Mouse (Mus musculus) megakaryocyte-erythroid progenitor cell, adult 5 weeks (primary cell): ENCODE data around the gene Foxj1. TPM values are rescaled to one million over a fixed set of nuclear protein-coding genes. Genes with fewer than 3 reads are reported as not detected.

ENCODE experiments used
- polyA plus RNA-seq: library from polyadenylated mRNA; stranded (reverse); fragments of >175 nt; gene quantifications from 2 replicates; pipeline ENCODE4 v1.2.3, GENCODE M21; 2012

Foxj1 gene
- polyA plus RNA-seq, result 0.35 and 1.3 TPM in 2 replicates

DNA sequence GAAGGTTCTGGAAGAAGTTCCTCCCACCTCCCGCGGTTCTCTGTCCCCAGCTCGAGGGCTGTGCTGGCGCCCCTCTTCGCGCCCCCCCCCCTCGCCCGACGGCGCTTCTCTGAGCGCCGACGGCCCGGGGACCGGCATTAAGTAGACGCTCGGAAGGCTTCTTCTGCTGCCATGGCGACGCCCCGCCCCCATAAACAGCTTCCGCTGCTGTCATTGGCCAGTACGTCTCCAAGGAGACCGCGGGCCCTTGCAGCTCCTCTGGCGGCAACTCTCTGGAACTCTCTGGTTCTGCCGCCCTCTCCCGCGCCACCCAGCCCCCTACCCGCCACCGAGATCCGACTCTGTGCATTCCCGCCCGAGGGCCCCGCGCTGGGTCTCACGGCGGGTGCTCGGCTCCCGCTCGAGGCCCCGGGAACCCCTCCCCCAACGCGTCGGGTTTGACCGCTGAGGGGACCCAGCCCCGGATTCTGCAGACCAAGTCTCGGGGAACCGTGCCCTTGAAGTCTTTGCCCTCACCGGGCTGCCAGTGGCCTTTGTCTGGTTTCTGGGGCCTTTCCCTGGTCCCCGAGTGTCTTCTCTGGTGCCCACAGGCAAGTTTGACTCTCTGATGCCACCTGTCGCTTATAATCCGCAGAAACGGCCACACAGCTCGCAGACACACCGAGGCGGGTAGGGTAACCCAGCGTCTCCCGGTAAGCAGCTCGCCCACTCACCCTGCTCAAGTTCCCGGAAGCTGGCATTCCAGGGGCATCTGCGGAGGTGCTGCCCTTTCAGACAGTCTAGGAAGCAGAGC, at the start of gene Foxj1:
Foxj1 (minus strand) TSS at position 156 of the 793 bp plus-strand sequence.

GRCm38 (mm10) chr11:116307019-116307725, 28.0 kb downstream of the Foxj1 start, which contains the start of gene Exoc7:
Gene Exoc7, minus strand, starts transcription at chr11:116307233.

DNA sequence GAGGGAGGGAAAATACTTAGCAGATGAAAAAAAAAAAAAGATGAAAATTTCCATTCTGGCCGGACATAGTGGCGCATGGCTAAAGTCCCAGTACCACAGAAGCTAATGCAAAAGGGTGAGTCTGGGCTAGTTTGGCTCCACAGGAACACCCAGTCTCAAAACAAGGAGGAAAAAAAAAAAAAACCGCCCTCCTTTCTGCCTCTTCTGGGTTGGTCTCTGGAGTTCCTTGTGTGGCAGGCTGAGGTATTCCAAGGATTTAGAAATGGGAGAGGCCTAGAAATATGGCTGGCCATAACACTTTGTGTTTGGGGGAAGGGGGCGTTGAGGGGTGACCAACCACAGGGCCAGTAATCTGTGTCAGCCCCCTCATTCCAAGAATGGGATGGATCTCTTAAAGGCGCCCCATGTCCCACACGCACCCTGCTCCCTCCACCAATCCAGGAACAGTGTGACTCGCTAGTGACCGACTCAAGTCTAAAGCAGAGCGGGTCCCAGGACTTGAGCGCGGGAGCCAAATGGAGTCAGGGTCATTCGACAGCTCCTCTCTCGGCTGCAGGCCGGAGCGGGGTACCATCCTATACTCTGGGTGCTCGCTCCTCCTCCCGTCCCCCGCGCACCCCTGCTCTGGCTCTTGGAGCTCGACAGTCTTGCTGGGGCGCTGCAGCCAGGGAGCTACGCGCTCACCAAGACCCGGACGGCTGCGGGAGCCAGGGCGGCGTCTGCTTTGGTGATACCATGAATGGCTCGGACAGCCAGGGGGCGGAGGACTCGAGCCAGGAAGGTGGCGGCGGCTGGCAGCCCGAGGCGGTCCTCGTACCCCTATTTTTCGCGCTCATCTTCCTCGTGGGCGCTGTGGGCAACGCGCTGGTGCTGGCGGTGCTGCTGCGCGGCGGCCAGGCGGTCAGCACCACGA, 54.2 kb downstream of the Foxj1 start, which contains the start of gene Galr2:
Galr2 (plus strand) TSS at position 189 of the 913 bp plus-strand sequence.

Other genes with a start within 250 kb of the Foxj1 start
- 310 and 331 TPM in 2 replicates for gene Wbp2, start 248.4 kb downstream of the Foxj1 start, polyA plus RNA-seq
- 10.0 and 18.4 TPM in 2 replicates for gene Trim47, start 208.2 kb downstream of the Foxj1 start, polyA plus RNA-seq
- gene Trim65, start 204.3 kb downstream of the Foxj1 start, polyA plus RNA-seq, result 6.7 and 6.9 TPM in 2 replicates
- 128 and 145 TPM in 2 replicates for gene Mrpl38, start 196.5 kb downstream of the Foxj1 start, polyA plus RNA-seq
- gene Fbf1, start 167.2 kb downstream of the Foxj1 start, polyA plus RNA-seq, result 21.1 and 35.1 TPM in 2 replicates
- gene Ten1, start 136.5 kb downstream of the Foxj1 start, polyA plus RNA-seq, result 138 and 142 TPM in 2 replicates
- gene Acox1, start 136.4 kb downstream of the Foxj1 start, polyA plus RNA-seq, result 2.9 and 3.1 TPM in 2 replicates
- gene Evpl, start 97.3 kb downstream of the Foxj1 start, polyA plus RNA-seq, result 1.5 and 3.1 TPM in 2 replicates
- gene Srp68, start 61.2 kb downstream of the Foxj1 start, polyA plus RNA-seq, result 59.2 and 66.7 TPM in 2 replicates
- 0.13 and 0.17 TPM in 2 replicates for gene Galr2, start 54.5 kb downstream of the Foxj1 start, polyA plus RNA-seq
- 12.4 and 14.8 TPM in 2 replicates for gene Exoc7, start 28.2 kb downstream of the Foxj1 start, polyA plus RNA-seq
- 9.0 and 10.1 TPM in 2 replicates for gene Rnf157, start 77.6 kb upstream of the Foxj1 start, polyA plus RNA-seq
- gene Ubald2, start 98.7 kb upstream of the Foxj1 start, polyA plus RNA-seq, result 706 and 748 TPM in 2 replicates
- not detected in 2 replicates for gene Qrich2, start 130.8 kb upstream of the Foxj1 start, polyA plus RNA-seq
- gene Prpsap1, start 158.8 kb upstream of the Foxj1 start, polyA plus RNA-seq, result 73.0 and 78.3 TPM in 2 replicates
- 69.4 and 73.3 TPM in 2 replicates for gene Sphk1, start 195.5 kb upstream of the Foxj1 start, polyA plus RNA-seq
- gene Ube2o, start 246.0 kb upstream of the Foxj1 start, polyA plus RNA-seq, result 27.4 and 35.3 TPM in 2 replicates